Mouse (Mus musculus) retina, postnatal 1 day (tissue): Measurements from ENCODE around the gene Zfp853.

ENCODE experiments used
- DNase-seq: peaks from one replicate; pipeline ENCODE4 v3.0.0-alpha.2; 2012

Gene Zfp853

DNA sequence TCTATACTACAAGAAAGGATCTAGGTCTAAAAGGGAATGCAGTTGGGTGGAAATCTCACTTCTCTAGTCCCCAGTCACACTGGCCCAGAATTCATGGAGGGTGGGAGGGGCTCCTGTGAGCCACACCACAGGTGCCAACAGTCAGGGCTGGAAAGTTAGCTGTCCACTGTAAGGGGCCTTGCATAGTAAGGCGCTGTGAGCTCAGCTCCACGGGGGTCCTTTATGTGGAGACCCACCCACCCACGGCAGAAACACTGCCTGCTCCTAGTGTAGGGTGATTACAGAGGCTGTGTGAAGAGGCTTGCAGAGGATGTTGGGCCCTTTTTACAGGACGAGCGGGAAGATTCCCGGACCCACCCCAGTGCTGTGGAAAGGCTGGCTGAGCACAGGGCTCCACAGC lies 41.4 kb downstream of the Zfp853 start:
- no peak for DNase-seq

GRCm38 (mm10) chr5:143244926-143245325 lies 48.5 kb downstream of the Zfp853 start:
- DNase-seq, result no peak
